27 mouse cellular contexts compared by ENCODE assay signal in genomic region chr15:27516927-27517326, GRCm38 (mm10). TPM values are rescaled to one million over a fixed set of nuclear protein-coding genes. Genes with fewer than 3 reads are reported as not detected.
A peak's percentile ranks its signal among the peaks of the same experiment; 100 is the strongest.
DNase-seq lines count a peak whose midpoint lies in the region; ATAC-seq and TF ChIP-seq lines count a peak whose summit lies in the region.
"Had no signal": no experiment of that assay in that cellular context is flagged by ENCODE, and none has a peak within 500 bp of the region (broad histone marks: within the 10 kb centered on the region; RNA-seq: fewer than 3 reads in every experiment).

No protein-coding gene starts in this region.

- TF ChIP-seq CTCF in gastrocnemius, adult 2 months (IDR thresholded peaks at IDR 0.05): no peak
- TF ChIP-seq CTCF in lung, postnatal 0 days (IDR thresholded peaks at IDR 0.05): no peak

- no peak overlapping the region for H3K9ac ChIP-seq in lung, postnatal 0 days (replicated peaks; ENCODE audit: low read depth)
- H3K9ac ChIP-seq: forebrain, embryonic 15.5 days; limb, embryonic 15.5 days; liver, embryonic 13.5 days; midbrain, embryonic 15.5 days; neural tube, embryonic 12.5 days; stomach, embryonic 15.5 days had no signal

- no peaks in the 10 kb centered on the region for H3K4me1 ChIP-seq in lung, postnatal 0 days (ENCODE audit: insufficient read depth, low read depth, low read length)
- H3K4me1 ChIP-seq: limb, embryonic 10.5 days; limb, embryonic 15.5 days; stomach, embryonic 15.5 days had no signal

- DNase-seq in gastrocnemius, adult 2 months: no peak
- DNase-seq in gastrocnemius, postnatal 36 days: no peak
- DNase-seq in lung, postnatal 0 days (ENCODE audit: low spot score): peak; percentile 40
- no peak for DNase-seq in lung, postnatal 4 days
- DNase-seq in brain, adult 2 months (ENCODE audit: low read depth, low spot score): peak; percentile 63
- DNase-seq in testis, postnatal 14 days (ENCODE audit: low spot score): peak; percentile 35
- no peak for DNase-seq in embryo, embryonic 11 days
- DNase-seq: adrenal gland, postnatal 14 days; cerebellum, adult 8-10 months; cerebellum, postnatal 25 days; heart, postnatal 14 days; kidney, postnatal 25 days; liver, embryonic 13.5 days; lung, adult 18-20 months; lung, postnatal 10 days; right cerebral cortex, postnatal 25 days; thymus, adult 2 months; thymus, postnatal 36 days had no signal

- intact Hi-C loops in gastrocnemius, adult 2 months (cut with DNase I): no loop called here
- intact Hi-C loops in gastrocnemius, postnatal 36 days (cut with DNase I): no loop called here

- 0 out of 2 replicates have a peak overlapping the region, but pooled peaks have one; percentile 17 for H3K27ac ChIP-seq in gastrocnemius, adult 2 months
- no peak overlapping the region for H3K27ac ChIP-seq in lung, postnatal 0 days (ENCODE audit: low read length)
- H3K27ac ChIP-seq: forebrain, embryonic 15.5 days; limb, embryonic 10.5 days; limb, embryonic 15.5 days; liver, embryonic 13.5 days; midbrain, embryonic 10.5 days; midbrain, embryonic 15.5 days; neural tube, embryonic 12.5 days; stomach, embryonic 15.5 days had no signal

- WGBS in lung, postnatal 0 days: 72% methylated on average over 1 of the region's 1 CpGs

- no peaks in the 10 kb centered on the region for H3K27me3 ChIP-seq in lung, postnatal 0 days (replicated peaks; ENCODE audit: insufficient read depth, low read length)
- H3K27me3 ChIP-seq: forebrain, embryonic 15.5 days; limb, embryonic 15.5 days; liver, embryonic 13.5 days; midbrain, embryonic 15.5 days; neural tube, embryonic 12.5 days; stomach, embryonic 15.5 days had no signal

- H3K4me2 ChIP-seq in lung, postnatal 0 days (replicated peaks; ENCODE audit: low read depth, low read length): no peak overlapping the region
- H3K4me2 ChIP-seq: forebrain, embryonic 15.5 days; limb, embryonic 15.5 days; liver, embryonic 13.5 days; midbrain, embryonic 15.5 days; neural tube, embryonic 12.5 days; stomach, embryonic 15.5 days had no signal

- no peak overlapping the region for H3K4me3 ChIP-seq in gastrocnemius, adult 2 months
- H3K4me3 ChIP-seq in lung, postnatal 0 days (ENCODE audit: low read depth, low read length): no peak overlapping the region
- H3K4me3 ChIP-seq: forebrain, embryonic 15.5 days; limb, embryonic 10.5 days; limb, embryonic 15.5 days; liver, embryonic 13.5 days; midbrain, embryonic 10.5 days; midbrain, embryonic 15.5 days; neural tube, embryonic 12.5 days; stomach, embryonic 15.5 days had no signal

- H3K36me3 ChIP-seq in lung, postnatal 0 days (ENCODE audit: insufficient read depth, low read length): no peaks in the 10 kb centered on the region
- H3K36me3 ChIP-seq: forebrain, embryonic 15.5 days; limb, embryonic 10.5 days; limb, embryonic 15.5 days; liver, embryonic 13.5 days; midbrain, embryonic 10.5 days; midbrain, embryonic 15.5 days; neural tube, embryonic 12.5 days; stomach, embryonic 15.5 days had no signal

- H3K9me3 ChIP-seq in lung, postnatal 0 days (ENCODE audit: low read length): no peaks in the 10 kb centered on the region
- H3K9me3 ChIP-seq: forebrain, embryonic 15.5 days; limb, embryonic 10.5 days; limb, embryonic 15.5 days; liver, embryonic 13.5 days; midbrain, embryonic 10.5 days; midbrain, embryonic 15.5 days; neural tube, embryonic 12.5 days; stomach, embryonic 15.5 days had no signal

- no peak for TF ChIP-seq EP300 in lung, postnatal 0 days (IDR thresholded peaks at IDR 0.05)

- ATAC-seq in lung, postnatal 0 days: no peak
- ATAC-seq: CD4-positive, CD25-positive, alpha-beta regulatory T cell, adult 4 months; forebrain, embryonic 15.5 days; intestine, postnatal 0 days; midbrain, embryonic 15.5 days had no signal

RNA-seq across cellular contexts. Expression of gene Ank, which starts 50.5 kb away (rescaled TPM):
- 100 to 1,000 TPM; 134 to 142 TPM for total RNA-seq in gastrocnemius, adult 2 months (2021)
- 100 to 1,000 TPM; 107 to 112 TPM for total RNA-seq in gastrocnemius, postnatal 36 days (2021)
- polyA plus RNA-seq in lung, postnatal 0 days (2015; fragmentation: Nextera tagmentation; extraction: Ambion mirVana): 6.8 and 9.3 TPM in 2 replicates

Comparison
In these comparisons a context has a peak if more than half of its experiments do, and no peak if none do; other contexts are left out.
1. DNase-seq: peak in lung, postnatal 0 days (single experiment), brain, adult 2 months (single experiment) and testis, postnatal 14 days (single experiment); none in gastrocnemius, adult 2 months (single experiment), gastrocnemius, postnatal 36 days (0 of 2), lung, postnatal 4 days (0 of 2) and embryo, embryonic 11 days (single experiment).